Mouse (Mus musculus): ENCODE measurements at regions not wholly inside any gene's neighbourhood (a gene's known extent, or its start where the extent isn't known, plus 50 kb on each side); places are given as distances from the start of the nearest gene placed in this dataset.

DNA sequence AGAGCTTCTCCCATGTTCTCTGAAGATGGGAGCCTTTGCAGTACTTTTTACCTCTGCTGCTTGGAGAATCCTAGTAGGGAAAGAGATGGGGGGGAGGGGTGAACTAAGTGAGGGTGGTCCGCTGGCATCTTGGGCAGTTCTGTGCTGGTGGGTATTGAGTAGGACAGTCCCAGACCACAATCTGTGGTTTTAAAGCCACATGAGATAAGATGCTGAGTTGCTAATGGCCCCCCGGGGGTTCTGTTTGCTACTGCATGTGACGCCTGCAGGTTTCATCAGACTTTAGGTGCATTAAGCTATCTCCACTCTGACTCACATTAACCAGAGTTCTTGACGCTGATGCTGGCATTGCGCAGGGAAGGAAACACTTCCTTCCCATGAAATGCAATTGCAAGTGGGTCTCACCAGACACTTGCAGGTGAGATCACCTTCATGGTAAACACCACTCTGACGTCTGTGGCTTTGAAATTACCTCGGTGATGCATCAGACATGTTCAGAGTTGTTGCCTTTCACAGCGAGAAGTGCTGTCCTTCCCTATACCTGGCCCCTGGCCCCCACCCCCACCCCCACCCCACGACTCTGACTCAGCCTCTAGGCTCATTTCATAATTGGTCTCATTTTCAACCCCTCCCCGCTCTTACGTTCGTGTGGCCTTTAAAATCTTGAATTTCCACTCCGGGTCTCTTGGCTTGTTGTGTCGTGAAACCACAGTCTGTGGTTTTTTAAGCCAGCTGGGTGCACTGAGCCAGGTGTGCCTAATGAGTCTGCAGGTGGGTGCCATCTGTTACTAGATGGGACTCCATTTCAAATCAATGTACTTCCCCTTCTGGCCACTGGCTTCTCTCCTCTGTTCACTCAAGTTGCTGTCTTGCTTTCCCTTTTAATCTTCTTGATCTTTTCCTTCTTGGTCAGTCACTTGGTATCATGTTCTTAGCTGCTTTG, 94.8 kb upstream of the Synm start:
- TF ChIP-seq POLR2A (IDR thresholded peaks at IDR 0.05; ENCODE audit: low read depth, low read length) (no peak), CTCF (IDR thresholded peaks at IDR 0.05; ENCODE audit: extremely low read depth, insufficient read length, insufficient replicate concordance, low read depth, low read length) (no peak)
